Mouse (Mus musculus) granulocyte monocyte progenitor cell, adult 5-6 weeks (primary cell): Measurements from ENCODE around the gene Cubn. TPM values are rescaled to one million over a fixed set of nuclear protein-coding genes. Genes with fewer than 3 reads are reported as not detected.

Experiments
- ATAC-seq: replicated peaks from 2 replicates; pipeline ENCODE4 v1.8.0; 2016; ENCODE audit warnings: mild to moderate bottlenecking, moderate TSS enrichment, inconsistent platforms; ENCODE audit not compliant: poor library complexity, severe bottlenecking
- total RNA-seq, 2 experiments: library from RNA; stranded (forward) in 1 of 2; stranded (reverse) in 1 of 2; fragments of 200-712, 200-1000 nt in 1 of 2; fragments of >200 nt in 1 of 2; fragmentation: Nextera tagmentation in 1 of 2; gene quantifications; 2 replicates each; pipeline ENCODE4 v1.2.3; 2014 to 2017

Gene Cubn
- total RNA-seq, 2 experiments from 2014 or later = not detected

- ATAC-seq = peak; percentile 94
Observed at GRCm38 (mm10) chr2:13490480-13490879, 1.1 kb downstream of the Cubn start.

- ATAC-seq = no peak
Observed at GRCm38 (mm10) chr2:13486470-13486869, 5.1 kb downstream of the Cubn start.

DNA sequence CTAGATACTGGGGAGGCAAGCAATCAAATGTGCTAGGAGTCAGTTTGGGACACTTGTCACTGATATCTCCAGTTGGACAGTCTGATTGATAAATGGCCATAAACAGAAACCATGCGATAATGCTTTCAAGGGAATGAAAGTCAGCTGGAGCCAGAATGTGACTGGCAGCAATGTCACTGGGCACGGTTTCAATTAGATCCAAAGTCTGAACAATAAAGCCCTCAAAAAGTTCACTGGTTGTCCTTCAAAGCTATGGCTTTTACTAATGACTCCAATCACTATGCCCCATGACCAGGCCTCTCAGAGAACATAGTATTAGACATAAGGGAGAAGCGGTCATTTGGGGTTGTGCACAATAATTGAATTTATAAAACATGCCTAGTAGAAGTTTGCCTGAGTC, 7.0 kb downstream of the Cubn start:
- no peak for ATAC-seq

GRCm38 (mm10) chr2:13480744-13481143, 10.9 kb downstream of the Cubn start:
- ATAC-seq = no peak

- ATAC-seq = no peak
Observed at GRCm38 (mm10) chr2:13479165-13479564, 12.4 kb downstream of the Cubn start.

GRCm38 (mm10) chr2:13470108-13470507, 21.5 kb downstream of the Cubn start:
- peak; percentile 48; the same call in 1 of the 2 replicates for ATAC-seq

DNA sequence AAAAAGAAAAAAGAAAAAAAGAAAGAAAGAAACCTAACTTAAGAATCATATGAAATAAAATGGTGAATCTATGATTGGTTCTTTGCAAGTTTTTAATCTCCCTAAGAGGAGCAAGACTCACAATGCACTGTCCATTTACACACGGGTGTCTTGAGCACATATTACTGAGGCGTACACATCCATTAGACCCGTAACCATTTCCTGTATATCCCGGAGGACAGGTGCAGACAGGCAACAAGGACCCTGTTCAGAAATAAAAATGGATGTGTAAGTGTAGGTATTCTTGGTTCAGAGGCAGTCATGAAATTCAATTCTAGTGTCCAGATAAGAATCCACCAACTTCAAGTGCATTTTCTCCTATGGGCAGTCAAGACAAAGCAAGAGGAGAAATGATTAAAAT, 22.0 kb downstream of the Cubn start:
- ATAC-seq = no peak

GRCm38 (mm10) chr2:13466685-13467084, 24.9 kb downstream of the Cubn start:
- ATAC-seq = no peak

GRCm38 (mm10) chr2:13458088-13458487, 33.5 kb downstream of the Cubn start:
- ATAC-seq = no peak

DNA sequence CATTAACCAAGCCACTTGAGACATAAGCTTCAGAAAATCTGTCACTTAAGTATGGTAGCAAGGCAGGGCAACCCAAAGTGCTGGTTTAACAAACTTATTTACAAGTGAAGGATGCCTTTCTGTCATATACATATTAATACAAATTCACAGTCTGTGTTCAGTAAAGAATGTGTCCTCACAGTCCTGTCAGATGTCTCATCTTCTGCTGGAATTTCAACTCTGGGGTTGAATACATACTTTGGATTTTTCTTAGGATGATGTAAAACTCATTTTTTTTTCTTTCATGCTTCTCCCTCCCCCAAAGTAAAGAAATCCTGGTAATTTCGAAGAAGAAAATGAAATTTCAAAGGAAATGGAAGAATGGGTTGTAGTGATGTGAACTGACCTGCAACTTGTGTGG, 34.8 kb downstream of the Cubn start:
- no peak for ATAC-seq

DNA sequence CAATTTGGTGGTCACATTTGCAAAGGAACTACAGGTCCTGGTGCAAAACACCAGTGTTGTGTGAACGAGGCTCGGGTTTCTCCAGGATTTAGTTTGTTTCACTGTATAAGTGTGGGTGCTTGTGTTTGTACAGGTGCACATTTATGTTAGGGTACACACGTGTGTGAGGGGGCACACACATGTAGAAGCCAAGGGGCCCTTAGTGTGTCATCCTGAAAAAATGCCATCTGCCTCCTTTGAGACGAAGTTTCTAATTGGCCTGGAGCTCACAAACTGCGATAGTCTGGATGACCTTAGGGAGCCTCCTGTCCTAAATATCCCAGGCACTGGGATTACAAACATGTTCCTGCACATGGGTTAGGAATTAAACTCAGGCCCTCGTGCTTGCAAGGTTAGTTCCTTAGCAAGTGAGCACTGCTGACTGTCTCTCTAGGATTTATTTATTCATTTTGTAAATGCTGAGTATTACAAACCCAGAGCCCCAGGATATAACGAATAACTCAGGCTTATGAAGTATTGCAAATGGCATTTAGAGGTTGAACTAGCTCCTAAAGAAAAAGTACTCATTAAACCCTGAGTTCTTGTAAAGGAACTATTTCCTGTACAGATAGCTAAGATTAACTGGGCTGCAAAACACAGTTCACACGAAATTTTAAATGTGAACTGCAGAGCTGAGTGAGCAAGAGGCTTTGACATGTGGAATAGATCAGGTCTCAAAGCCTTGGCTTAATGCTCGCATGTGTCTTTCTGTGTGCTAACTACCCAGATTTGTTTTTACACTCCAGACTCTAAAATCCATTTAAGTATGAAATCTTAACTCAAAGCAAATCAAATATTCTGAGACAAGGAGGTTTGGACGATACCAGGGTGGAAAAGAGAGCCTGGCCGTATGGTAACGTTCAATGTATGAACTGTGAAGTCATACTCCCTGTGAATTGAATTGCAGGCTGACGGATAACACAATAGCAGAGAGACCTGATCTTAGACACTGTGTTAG, 39.8 kb downstream of the Cubn start:
- ATAC-seq = no peak

DNA sequence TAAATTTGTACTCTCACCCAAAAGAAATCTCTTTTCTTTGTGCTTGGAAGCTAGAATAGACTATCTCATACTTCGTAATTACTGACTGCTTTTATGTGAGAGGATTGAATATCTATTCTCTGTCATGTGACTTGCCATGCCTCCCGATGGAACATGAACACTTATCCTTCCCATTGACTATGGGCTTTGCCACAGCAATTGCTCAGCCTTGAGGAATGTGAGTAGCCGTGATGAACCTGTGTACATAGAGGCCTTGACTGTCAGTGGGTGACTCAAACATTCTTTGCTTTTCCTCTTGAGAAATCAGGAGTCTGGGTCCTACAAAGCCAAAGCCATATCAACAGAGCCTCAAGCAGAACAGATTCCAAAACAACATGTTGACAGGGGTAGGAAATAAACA, 40.7 kb downstream of the Cubn start:
- ATAC-seq = no peak

GRCm38 (mm10) chr2:13450470-13450869, 41.1 kb downstream of the Cubn start:
- ATAC-seq = no peak

DNA sequence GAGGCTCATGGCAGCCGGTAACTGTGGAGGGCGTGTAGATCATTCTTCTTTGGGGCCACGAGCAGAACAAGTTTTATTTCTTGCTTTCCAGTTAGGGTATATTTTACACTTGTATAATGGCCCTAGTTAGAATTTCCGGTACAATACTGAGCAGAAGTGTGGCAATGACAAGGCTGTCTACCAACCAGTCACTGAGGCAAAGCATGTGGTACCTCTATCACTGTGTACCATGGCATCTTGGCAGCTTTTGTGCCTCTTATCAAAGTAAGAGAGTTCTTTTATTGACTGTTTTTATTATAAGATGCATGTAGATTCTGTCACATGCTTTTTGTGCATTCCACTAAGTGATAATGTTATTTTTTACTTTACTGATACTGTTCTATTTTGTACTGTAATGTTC, 46.5 kb downstream of the Cubn start:
- ATAC-seq = no peak

DNA sequence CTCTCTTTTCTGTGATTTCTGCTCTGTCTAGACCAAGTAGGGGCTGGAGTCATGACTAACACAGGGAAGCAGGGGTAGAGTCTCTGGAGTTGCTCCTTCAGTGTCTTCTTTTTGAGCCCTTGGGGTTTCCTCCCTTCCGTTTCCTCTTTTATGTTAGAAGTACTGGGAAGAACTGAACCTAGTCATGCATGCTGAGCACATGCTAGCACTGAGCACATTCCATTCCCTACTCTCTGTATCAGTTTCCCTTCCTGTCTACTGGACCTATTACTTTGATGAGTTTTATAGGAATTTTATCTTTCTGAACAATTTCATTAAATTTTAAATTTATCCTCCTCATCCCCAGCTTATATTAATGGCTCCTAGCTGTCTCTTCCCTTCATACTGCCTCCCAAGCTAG, 52.6 kb downstream of the Cubn start:
- peak; percentile 33 for ATAC-seq

DNA sequence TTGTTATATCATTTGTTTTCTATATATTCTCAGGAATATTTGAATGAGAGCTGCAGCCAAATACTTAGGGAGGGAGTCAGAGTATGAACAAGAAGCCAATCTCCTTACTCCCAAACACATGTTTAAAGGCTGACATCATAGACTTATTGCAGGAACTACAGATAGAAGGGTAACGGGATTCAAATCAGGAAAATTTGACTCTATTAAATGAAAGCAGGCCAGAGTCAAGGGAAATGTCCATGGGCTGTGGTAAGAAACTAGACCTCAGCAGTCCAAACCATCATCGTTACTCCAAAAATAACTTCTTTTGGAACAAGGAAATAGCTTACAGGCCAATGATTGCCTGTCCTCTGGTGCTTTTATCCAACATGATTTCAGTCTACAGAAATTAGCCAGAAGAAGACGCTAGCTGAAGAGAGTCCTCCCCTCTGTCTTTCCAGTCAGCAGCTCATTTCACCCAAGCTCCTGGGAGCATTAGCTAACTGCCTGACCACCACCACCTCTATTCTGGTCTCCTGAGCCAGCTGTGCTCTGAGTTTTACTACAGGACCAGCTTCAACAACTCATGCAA, 53.3 kb downstream of the Cubn start:
- ATAC-seq = no peak

- ATAC-seq = peak; percentile 96
Observed at GRCm38 (mm10) chr2:13432002-13432401, 59.6 kb downstream of the Cubn start.

- no peak for ATAC-seq
Observed at GRCm38 (mm10) chr2:13421974-13422760, 69.4 kb downstream of the Cubn start.

DNA sequence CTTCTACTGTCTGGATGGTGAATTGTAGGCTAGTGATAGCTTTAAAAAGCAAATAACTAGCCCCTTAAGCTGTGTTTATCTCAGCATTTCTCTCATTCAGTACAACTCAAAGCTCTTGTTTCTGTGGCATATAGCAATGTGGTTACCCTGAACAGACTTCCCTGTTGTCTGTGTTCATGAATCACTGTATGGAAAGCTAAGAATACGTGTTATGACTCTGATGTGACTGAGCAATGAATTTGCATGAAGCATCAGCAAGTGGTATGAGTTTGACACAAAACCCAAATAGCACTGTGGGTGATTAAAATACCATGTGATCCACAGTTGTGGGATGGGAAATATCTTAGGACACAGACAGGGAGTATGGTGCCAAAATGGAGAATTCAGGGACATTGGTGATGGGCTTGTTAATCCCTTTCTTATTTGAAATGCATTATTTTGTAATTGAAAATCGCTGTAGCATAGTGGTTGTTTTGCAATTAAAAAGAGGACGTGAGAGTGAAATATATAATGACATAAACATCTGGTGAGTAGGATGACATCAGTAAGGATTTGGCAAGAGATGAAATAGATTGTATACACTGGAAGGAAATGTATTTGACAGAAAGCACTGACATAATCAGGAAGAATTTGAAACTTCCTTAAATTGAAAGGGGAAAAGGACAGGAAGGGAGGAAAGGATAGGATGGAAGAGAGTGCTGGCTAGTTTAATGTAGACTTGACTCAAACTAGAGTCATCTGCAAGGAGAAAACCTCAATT, 74.7 kb downstream of the Cubn start:
- peak; percentile 73 for ATAC-seq

DNA sequence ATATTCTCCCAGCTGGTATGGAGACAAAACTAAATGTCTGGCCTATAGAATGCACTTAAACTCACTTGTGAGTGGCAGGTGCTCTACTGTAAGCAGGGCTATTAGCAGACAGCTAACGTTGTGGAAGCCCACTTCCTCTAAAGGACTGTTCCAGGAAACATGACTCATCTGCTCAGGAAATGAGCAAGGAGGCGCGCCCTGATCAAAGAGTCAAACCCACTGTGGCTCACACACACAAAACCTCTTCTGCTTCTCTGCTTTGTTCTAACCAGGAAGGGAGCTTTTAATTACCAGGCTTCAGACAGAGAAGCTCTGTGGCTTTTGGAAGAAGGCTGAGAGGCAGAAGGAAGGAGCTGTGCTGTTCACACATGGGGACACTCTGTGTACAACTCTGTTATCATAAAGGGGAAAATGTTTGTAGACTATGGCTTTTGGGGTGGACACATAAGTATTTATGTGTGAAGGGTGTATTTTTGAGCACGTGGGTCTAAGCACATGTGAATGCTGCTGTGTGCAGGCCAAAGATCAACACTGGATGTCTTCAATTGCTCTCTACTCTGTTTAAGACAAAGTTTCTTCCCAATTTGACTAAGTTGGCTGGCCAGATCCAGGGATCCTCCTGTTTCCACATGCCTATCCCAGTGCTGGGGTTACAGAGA, 78.0 kb downstream of the Cubn start:
- peak; percentile 85 for ATAC-seq
